Mouse (Mus musculus) MEL (cell line): ENCODE data around the gene Baiap2. TPM values are rescaled to one million over a fixed set of nuclear protein-coding genes. Genes with fewer than 3 reads are reported as not detected.

Experiments used
- DNase-seq: peaks from one replicate; pipeline ENCODE4 v3.0.0; 2011; ENCODE audit warnings: low read depth, low spot score
- H3K27ac ChIP-seq: 2 replicates; pipeline ENCODE4 v1.5.1; 2012; ENCODE audit warnings: low read depth, mild to moderate bottlenecking, control low read depth, low read length, moderate library complexity; ENCODE audit not compliant: control insufficient read depth
- H3K27me3 ChIP-seq, 2 experiments: fragments of 150-350 bp in 1 of 2; sonication (generic) in 1 of 2; 2 replicates each; pipeline ENCODE4 v1.6.1; 2012; ENCODE audit warnings: low read length in 2 of 2, mild to moderate bottlenecking in 2 of 2, improper control_type of control experiment in 1 of 2, moderate library complexity in 1 of 2; ENCODE audit not compliant: insufficient read depth in 2 of 2, control insufficient read depth in 1 of 2
- H3K36me3 ChIP-seq, 2 experiments: 2 replicates each; pipeline ENCODE4 v1.6.1; 2012 to 2014; ENCODE audit warnings: low read length in 2 of 2, improper control_type of control experiment in 1 of 2, inconsistent platforms in 1 of 2, mild to moderate bottlenecking in 1 of 2; ENCODE audit not compliant: insufficient read depth in 2 of 2, control insufficient read depth in 1 of 2
- H3K4me1 ChIP-seq, 2 experiments: fragments of 150-350 bp in 1 of 2; sonication (generic) in 1 of 2; 2 replicates each; pipeline ENCODE4 v1.6.1; 2012; ENCODE audit warnings: low read length in 2 of 2, improper control_type of control experiment in 1 of 2, mild to moderate bottlenecking in 1 of 2; ENCODE audit not compliant: insufficient read depth in 2 of 2, control insufficient read depth in 1 of 2
- H3K4me3 ChIP-seq, 2 experiments: fragments of 150-350 bp in 1 of 2; sonication (generic) in 1 of 2; 2 replicates each; pipeline ENCODE4 v1.5.1; 2012; ENCODE audit warnings: low read depth in 2 of 2, low read length in 2 of 2, mild to moderate bottlenecking in 2 of 2, moderate library complexity in 2 of 2, control low read depth in 1 of 2, improper control_type of control experiment in 1 of 2; ENCODE audit not compliant: control insufficient read depth in 1 of 2, insufficient read depth in 1 of 2
- H3K79me2 ChIP-seq: 2 replicates; pipeline ENCODE4 v1.6.1; 2012; ENCODE audit warnings: mild to moderate bottlenecking, low read length, moderate library complexity; ENCODE audit not compliant: control insufficient read depth, poor library complexity, insufficient read depth
- H3K9ac ChIP-seq: 2 replicates; pipeline ENCODE4 v1.6.1; 2012; ENCODE audit warnings: low read depth, mild to moderate bottlenecking, control low read depth, low read length, moderate library complexity; ENCODE audit not compliant: control insufficient read depth, poor library complexity, severe bottlenecking
- H3K9me3 ChIP-seq: fragments of 150-350 bp; sonication (generic); replicated peaks from 2 replicates; pipeline ENCODE4 v1.6.1; 2012; ENCODE audit warnings: mild to moderate bottlenecking, low read length, improper control_type of control experiment, moderate library complexity; ENCODE audit not compliant: insufficient read depth
- CHD1 ChIP-seq: IDR thresholded peaks from 2 replicates; pipeline ENCODE4 v1.6.1; 2012; ENCODE audit warnings: low read depth, mild to moderate bottlenecking, inconsistent platforms, low read length, improper control_type of control experiment
- CHD2 ChIP-seq: IDR thresholded peaks from 2 replicates; pipeline ENCODE4 v1.6.1; 2011; ENCODE audit warnings: low read length, improper control_type of control experiment
- E2F4 ChIP-seq: IDR thresholded peaks from 2 replicates; pipeline ENCODE4 v1.6.1; 2011; ENCODE audit warnings: low read depth, low read length, improper control_type of control experiment, borderline replicate concordance
- EP300 ChIP-seq, 2 experiments: IDR thresholded peaks; 2 replicates each; pipeline ENCODE4 v1.6.1; 2011; ENCODE audit warnings: improper control_type of control experiment in 2 of 2, low read length in 2 of 2, low read depth in 1 of 2, mild to moderate bottlenecking in 1 of 2
- ETS1 ChIP-seq: IDR thresholded peaks from 2 replicates; pipeline ENCODE4 v1.6.1; 2012; ENCODE audit warnings: low read depth, mild to moderate bottlenecking, inconsistent platforms, low read length, improper control_type of control experiment, moderate library complexity
- GABPA ChIP-seq: IDR thresholded peaks from 2 replicates; pipeline ENCODE4 v1.6.1; 2012; ENCODE audit warnings: low read depth, mild to moderate bottlenecking, inconsistent platforms, low read length, improper control_type of control experiment, moderate library complexity
- GATA1 ChIP-seq: IDR thresholded peaks from 2 replicates; pipeline ENCODE4 v1.6.1; 2011; ENCODE audit warnings: low read depth, low read length, improper control_type of control experiment
- HCFC1 ChIP-seq: IDR thresholded peaks from 2 replicates; pipeline ENCODE4 v1.6.1; 2012; ENCODE audit warnings: low read depth, mild to moderate bottlenecking, inconsistent platforms, low read length, improper control_type of control experiment, moderate library complexity
- KAT2A ChIP-seq: conservative IDR thresholded peaks from 2 replicates; pipeline ENCODE4 v1.6.1; 2012; ENCODE audit warnings: low read depth, low read length, improper control_type of control experiment, inconsistent platforms
- MAFK ChIP-seq: IDR thresholded peaks from 2 replicates; pipeline ENCODE4 v1.6.1; 2011; ENCODE audit warnings: low read depth, mild to moderate bottlenecking, low read length, improper control_type of control experiment, borderline replicate concordance
- MAZ ChIP-seq: IDR thresholded peaks from 2 replicates; pipeline ENCODE4 v1.6.1; 2012; ENCODE audit warnings: low read depth, mild to moderate bottlenecking, inconsistent platforms, low read length, improper control_type of control experiment
- MEF2A ChIP-seq: IDR thresholded peaks from 2 replicates; pipeline ENCODE4 v1.6.1; 2014; ENCODE audit warnings: low read depth, mild to moderate bottlenecking, inconsistent platforms, low read length, improper control_type of control experiment; ENCODE audit not compliant: poor library complexity, insufficient replicate concordance, severe bottlenecking; ENCODE audit errors: extremely low read depth
- MXI1 ChIP-seq: IDR thresholded peaks from 2 replicates; pipeline ENCODE4 v1.6.1; 2011; ENCODE audit warnings: mild to moderate bottlenecking, low read depth, low read length, improper control_type of control experiment
- MYB ChIP-seq: IDR thresholded peaks from 2 replicates; pipeline ENCODE4 v1.6.1; 2011; ENCODE audit warnings: mild to moderate bottlenecking, low read depth, low read length, improper control_type of control experiment
- MYC ChIP-seq: IDR thresholded peaks from 2 replicates; pipeline ENCODE4 v1.6.1; 2011; ENCODE audit warnings: low read depth, mild to moderate bottlenecking, low read length, improper control_type of control experiment, moderate library complexity
- NELFE ChIP-seq: IDR thresholded peaks from 2 replicates; pipeline ENCODE4 v1.6.1; 2011; ENCODE audit warnings: low read depth, low read length, improper control_type of control experiment
- NRF1 ChIP-seq: IDR thresholded peaks from 2 replicates; pipeline ENCODE4 v1.6.1; 2014; ENCODE audit warnings: low read depth, mild to moderate bottlenecking, inconsistent platforms, low read length, improper control_type of control experiment, moderate library complexity; ENCODE audit not compliant: poor library complexity, insufficient read depth, severe bottlenecking
- POLR2A ChIP-seq, 2 experiments: IDR thresholded peaks; 2 replicates each; pipeline ENCODE4 v1.6.1; 2011 to 2012; ENCODE audit warnings: low read length in 2 of 2, mild to moderate bottlenecking in 2 of 2, control low read depth in 1 of 2, improper control_type of control experiment in 1 of 2, low read depth in 1 of 2, moderate library complexity in 1 of 2; ENCODE audit not compliant: control insufficient read depth in 1 of 2, insufficient read depth in 1 of 2, poor library complexity in 1 of 2
- SMC3 ChIP-seq: IDR thresholded peaks from 2 replicates; pipeline ENCODE4 v1.6.1; 2011; ENCODE audit warnings: low read depth, low read length, improper control_type of control experiment
- TAL1 ChIP-seq: IDR thresholded peaks from 2 replicates; pipeline ENCODE4 v1.6.1; 2012; ENCODE audit warnings: mild to moderate bottlenecking, inconsistent platforms, low read length, moderate library complexity, mixed read lengths
- TCF12 ChIP-seq: IDR thresholded peaks from 2 replicates; pipeline ENCODE4 v1.6.1; 2014; ENCODE audit warnings: low read depth, mild to moderate bottlenecking, inconsistent platforms, low read length, improper control_type of control experiment, moderate library complexity
- UBTF ChIP-seq: IDR thresholded peaks from 2 replicates; pipeline ENCODE4 v1.6.1; 2012; ENCODE audit warnings: low read depth, mild to moderate bottlenecking, inconsistent platforms, low read length, improper control_type of control experiment, moderate library complexity, borderline replicate concordance; ENCODE audit not compliant: insufficient read depth
- ZKSCAN1 ChIP-seq: IDR thresholded peaks from 2 replicates; pipeline ENCODE4 v1.6.1; 2012; ENCODE audit warnings: low read depth, mild to moderate bottlenecking, inconsistent platforms, low read length, improper control_type of control experiment, moderate library complexity
- polyA plus RNA-seq, 2 experiments: library from polyadenylated mRNA; stranded (reverse) in 1 of 2; unstranded in 1 of 2; fragments of >175 nt in 1 of 2; fragments of >200 nt in 1 of 2; gene quantifications; 2 replicates each; pipeline versions ENCODE4 v1.2.1 to v1.2.4; 2012; ENCODE audit warnings: low replicate concordance in 2 of 2, low read depth in 1 of 2; ENCODE audit not compliant: insufficient read length in 2 of 2, insufficient read depth in 1 of 2, missing spikeins in 1 of 2
- total RNA-seq: library from RNA; depleted of rRNA; stranded (reverse); fragments of 300-350 nt; gene quantifications from 2 replicates; pipeline ENCODE4 v1.2.3, GENCODE M21; 2012

Baiap2 gene
- total and polyA plus RNA-seq, 3 experiments, result 27.5 to 31.3 TPM; not detected in 1

GRCm38 (mm10) chr11:120034762-120035161, 92.2 kb downstream of the Baiap2 start:
- Histone ChIP-seq H3K9ac (no peak overlapping the region), H3K79me2 (no peaks in the 10 kb centered on the region), H3K36me3 (no peaks in the 10 kb centered on the region), H3K27me3 (no peaks in the 10 kb centered on the region), H3K4me3 (no peak overlapping the region), H3K9me3 (no peaks in the 10 kb centered on the region), H3K27ac (no peak overlapping the region), H3K4me1 (no peaks in the 10 kb centered on the region)
- 0 out of 2 replicates have a peak, but pooled peaks have one; percentile 20 for TF ChIP-seq MYB
- TF ChIP-seq GATA1, result no peak
- TF ChIP-seq MAZ, result no peak
- TF ChIP-seq MXI1, result no peak
- TF ChIP-seq E2F4, result no peak
- peak; percentile 58 for DNase-seq

GRCm38 (mm10) chr11:120039581-120039980, 97.0 kb downstream of the Baiap2 start:
- no peak overlapping the region for H3K9ac ChIP-seq
- no peak for DNase-seq
- no peaks in the 10 kb centered on the region for H3K79me2 ChIP-seq
- H3K9me3 ChIP-seq, result no peaks in the 10 kb centered on the region
- no peak for TF ChIP-seq HCFC1
- TF ChIP-seq ZKSCAN1, result no peak
- TF ChIP-seq CHD2, result no peak
- no peak for TF ChIP-seq MYC
- TF ChIP-seq KAT2A, result no peak
- no peak for TF ChIP-seq TCF12
- TF ChIP-seq EP300 (IDR thresholded peaks at IDR 0.05; ENCODE audit: low read depth in 1 of 2, low read length in 2 of 2), result no peak
- TF ChIP-seq MXI1, result no peak
- TF ChIP-seq SMC3, result no peak
- TF ChIP-seq CHD1, result no peak
- TF ChIP-seq POLR2A (IDR thresholded peaks at IDR 0.05; ENCODE audit: control insufficient read depth in 1 of 2, insufficient read depth in 1 of 2, low read depth in 1 of 2, low read length in 2 of 2, poor library complexity in 1 of 2), result no peak
- TF ChIP-seq GABPA, result no peak
- TF ChIP-seq MAFK, result no peak
- TF ChIP-seq UBTF, result no peak
- no peak for TF ChIP-seq NRF1
- TF ChIP-seq TAL1, result no peak
- TF ChIP-seq NELFE, result no peak
- no peak for TF ChIP-seq ETS1
- no peak for TF ChIP-seq MEF2A
- no peaks in the 10 kb centered on the region for H3K27me3 ChIP-seq
- no peak overlapping the region for H3K27ac ChIP-seq
- no peak overlapping the region for H3K4me3 ChIP-seq
- H3K4me1 ChIP-seq, result no peaks in the 10 kb centered on the region
- no peaks in the 10 kb centered on the region for H3K36me3 ChIP-seq
